Mouse (Mus musculus) stomach, postnatal 0 days (tissue): ENCODE results near the gene Uqcc1. TPM values are rescaled to one million over a fixed set of nuclear protein-coding genes. Genes with fewer than 3 reads are reported as not detected.

Source experiments
- ATAC-seq: fragments of 200-750 bp; cut with Nextera tagmentation; 2 replicates; pipeline ENCODE4 v1.8.0; 2017; ENCODE audit not compliant: low FRiP score, low TSS enrichment
- DNase-seq: peaks from one replicate; pipeline ENCODE4 v3.0.0-alpha.2; 2016; ENCODE audit warnings: low spot score
- H3K27ac ChIP-seq: fragments of 300-500 bp; sonication (generic); replicated peaks from 2 replicates; pipeline ENCODE4 v1.5.1; 2014; ENCODE audit warnings: mild to moderate bottlenecking, control low read depth
- H3K27me3 ChIP-seq: fragments of 300-500 bp; sonication (generic); 2 replicates; pipeline ENCODE4 v1.6.1; 2014; ENCODE audit warnings: low read length; ENCODE audit not compliant: control insufficient read depth, insufficient read depth
- H3K36me3 ChIP-seq: fragments of 300-500 bp; sonication (generic); 2 replicates; pipeline ENCODE4 v1.6.1; 2014; ENCODE audit warnings: low read length, mixed read lengths; ENCODE audit not compliant: control insufficient read depth, insufficient read depth
- H3K4me1 ChIP-seq: fragments of 300-500 bp; sonication (generic); replicated peaks from 2 replicates; pipeline ENCODE4 v1.6.1; 2014; ENCODE audit warnings: antibody characterized with exemption; ENCODE audit not compliant: control insufficient read depth, insufficient read depth
- H3K4me2 ChIP-seq: fragments of 300-500 bp; sonication (generic); replicated peaks from 2 replicates; pipeline ENCODE4 v1.6.1; 2014; ENCODE audit warnings: low read depth, mild to moderate bottlenecking, control low read depth, moderate library complexity
- H3K4me3 ChIP-seq: fragments of 300-500 bp; sonication (generic); 2 replicates; pipeline ENCODE4 v1.5.1; 2014; ENCODE audit warnings: low read depth, low read length, control low read depth
- H3K9ac ChIP-seq: fragments of 300-500 bp; sonication (generic); 2 replicates; pipeline ENCODE4 v1.6.1; 2014; ENCODE audit warnings: mild to moderate bottlenecking, low read length, control low read depth, mixed read lengths
- H3K9me3 ChIP-seq: fragments of 300-500 bp; sonication (generic); 2 replicates; pipeline ENCODE4 v1.6.1; 2016; ENCODE audit warnings: low read length; ENCODE audit not compliant: control insufficient read depth
- CTCF ChIP-seq: IDR thresholded peaks from 2 replicates; pipeline ENCODE4 v1.5.1; 2016; ENCODE audit warnings: antibody characterized with exemption, low read depth, mild to moderate bottlenecking, moderate library complexity
- EP300 ChIP-seq: optimal IDR thresholded peaks from 2 replicates; pipeline ENCODE3; 2016; ENCODE audit warnings: antibody characterized with exemption
- WGBS: fragments of 180-500 bp; shearing (Covaris S2); extraction: QIAGEN DNeasy Blood & Tissue Kit; methylation state at CpG from one replicate; pipeline ENCODE4 v1.1.7; 2014; 5-methylcytosine and 5-hydroxymethylcytosine counted together
- polyA plus RNA-seq: library from polyadenylated mRNA; unstranded; fragments of >200 nt; fragmentation: Nextera tagmentation; extraction: Ambion mirVana; gene quantifications from 2 replicates; pipeline ENCODE4 v1.2.1, GENCODE M21; 2015

Gene Uqcc1
- polyA plus RNA-seq, 1 experiment from 2014 or later = 41.9 TPM

DNA sequence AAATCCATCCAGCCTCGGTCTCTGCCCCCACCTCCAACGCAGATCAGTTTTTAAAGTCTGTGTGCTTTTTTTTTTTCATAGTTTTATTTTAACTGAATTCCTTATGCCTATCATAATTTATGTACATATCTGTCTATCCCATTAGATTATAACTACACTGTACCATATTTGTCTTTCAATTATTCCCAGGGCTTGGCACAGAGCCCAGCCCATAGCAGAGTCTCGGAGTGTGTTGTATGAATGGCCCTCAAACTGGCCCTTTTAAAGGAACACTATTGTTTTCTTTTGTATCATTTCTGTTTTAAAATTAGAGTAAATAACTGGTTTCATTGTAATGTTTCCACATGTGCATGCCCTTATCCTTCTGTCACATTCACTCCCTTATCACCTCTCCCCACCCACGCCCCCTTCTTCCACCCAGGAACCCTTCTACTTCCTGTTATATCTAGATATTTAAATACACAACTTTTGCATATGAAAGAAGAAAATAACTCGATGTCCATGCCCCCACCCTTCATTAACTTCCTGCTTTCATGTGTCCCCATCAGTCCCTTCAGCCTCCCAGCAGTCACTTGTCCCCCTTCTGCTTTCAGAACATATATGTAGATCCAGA is 17.4 kb upstream of the Uqcc1 start:
- DNase-seq (peak; percentile 56), ATAC-seq (peak; percentile 25; the same call in 1 of the 2 replicates)
- Histone ChIP-seq H3K36me3 (no peaks in the 10 kb centered on the region), H3K27ac (no peak overlapping the region), H3K9ac (no peak overlapping the region), H3K4me2 (no peak overlapping the region), H3K27me3 (no peaks in the 10 kb centered on the region), H3K4me3 (no peak overlapping the region), H3K4me1 (peaks cover 2% of the 10 kb centered on the region; the same call in 1 of the 2 replicates), H3K9me3 (no peaks in the 10 kb centered on the region)
- TF ChIP-seq EP300 = no peak
- TF ChIP-seq CTCF = no peak
- WGBS = 32% methylated on average over 5 of the region's 5 CpGs

DNA sequence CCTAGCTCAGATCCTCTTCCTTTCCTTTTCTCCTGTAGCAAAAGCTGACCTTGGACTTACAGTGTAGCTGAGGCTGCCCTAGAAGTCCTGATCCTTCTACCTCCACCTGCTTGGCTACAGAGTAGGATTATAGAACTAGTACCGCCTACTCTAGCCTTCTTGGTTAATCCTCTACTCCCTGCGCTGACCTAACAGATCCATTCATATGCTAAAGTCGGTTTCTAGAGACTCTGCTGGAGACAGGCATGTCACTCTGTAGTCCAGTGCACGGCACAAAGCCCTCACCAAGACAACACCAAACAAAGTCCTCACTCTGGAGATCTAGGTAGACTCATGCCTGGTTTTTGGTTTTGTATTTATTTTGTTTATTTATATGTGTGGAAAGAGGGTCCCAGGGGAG is 16.4 kb upstream of the Uqcc1 start:
- no peak for TF ChIP-seq CTCF
- TF ChIP-seq EP300 = no peak
- H3K9me3 ChIP-seq = no peaks in the 10 kb centered on the region
- WGBS = 35% methylated on average over 4 of the region's 4 CpGs

GRCm38 (mm10) chr2:155946069-155946468 is 16.0 kb upstream of the Uqcc1 start:
- Histone ChIP-seq H3K4me3 (no peak overlapping the region), H3K9ac (no peak overlapping the region), H3K36me3 (no peaks in the 10 kb centered on the region), H3K27me3 (no peaks in the 10 kb centered on the region), H3K4me2 (no peak overlapping the region), H3K27ac (no peak overlapping the region), H3K9me3 (no peaks in the 10 kb centered on the region), H3K4me1 (peaks cover 2% of the 10 kb centered on the region; the same call in 1 of the 2 replicates)
- TF ChIP-seq CTCF = peak; percentile 91
- TF ChIP-seq EP300 = no peak
- 5% methylated on average over 7 of the region's 7 CpGs for WGBS
- ATAC-seq (peak; percentile 18; the same call in 1 of the 2 replicates), DNase-seq (peak; percentile 86)

More for the DNA sequence above, 16.4 kb upstream of the Uqcc1 start:
- Histone ChIP-seq H3K4me2 (no peak overlapping the region), H3K27me3 (no peaks in the 10 kb centered on the region), H3K4me1 (peaks cover 2% of the 10 kb centered on the region; the same call in 1 of the 2 replicates), H3K4me3 (no peak overlapping the region), H3K9ac (no peak overlapping the region), H3K27ac (no peak overlapping the region), H3K36me3 (no peaks in the 10 kb centered on the region)
- ATAC-seq = no peak
- no peak for DNase-seq

- Histone ChIP-seq H3K27ac (no peak overlapping the region), H3K4me1 (peaks cover 2% of the 10 kb centered on the region; the same call in 1 of the 2 replicates), H3K4me3 (no peak overlapping the region), H3K9ac (no peak overlapping the region), H3K9me3 (no peaks in the 10 kb centered on the region), H3K27me3 (no peaks in the 10 kb centered on the region), H3K36me3 (no peaks in the 10 kb centered on the region), H3K4me2 (no peak overlapping the region)
- ATAC-seq (no peak), DNase-seq (no peak)
- no peak for TF ChIP-seq CTCF
- TF ChIP-seq EP300 = no peak
- WGBS = 43% methylated on average over 5 of the region's 5 CpGs
Observed at GRCm38 (mm10) chr2:155945580-155945979, 15.5 kb upstream of the Uqcc1 start.

DNA sequence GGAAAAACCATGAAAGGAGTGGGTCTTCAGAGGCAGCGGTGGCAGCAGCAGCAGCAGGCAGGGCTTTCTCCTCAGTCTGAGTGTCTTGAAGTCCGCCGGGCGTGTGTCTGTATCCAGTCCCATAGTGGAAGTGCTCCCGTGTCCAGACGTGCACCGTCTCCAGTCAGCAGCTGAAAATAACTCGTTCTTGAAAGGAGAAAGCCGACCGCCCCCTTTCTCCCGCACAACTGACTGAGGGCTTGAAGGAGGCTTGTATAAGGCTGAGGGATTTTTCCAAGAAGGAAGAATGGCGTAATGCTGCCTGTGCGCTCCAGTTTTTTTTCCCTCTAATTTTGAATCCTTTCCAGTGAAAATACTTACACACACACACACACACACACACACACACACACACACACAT is 15.0 kb upstream of the Uqcc1 start, which contains the start of gene Gdf5:
TSS of gene Gdf5 (minus strand) at position 244 of the 400 bp plus-strand sequence.
- Histone ChIP-seq H3K27me3 (no peaks in the 10 kb centered on the region), H3K9me3 (no peaks in the 10 kb centered on the region), H3K9ac (no peak within 1 kb of the TSS), H3K4me1 (peaks cover 2% of the 10 kb centered on the region; the same call in 1 of the 2 replicates), H3K27ac (no peak within 1 kb of the TSS), H3K36me3 (no peaks in the 10 kb centered on the region), H3K4me2 (peak within 1 kb of the TSS; percentile 21), H3K4me3 (no peak within 1 kb of the TSS)
- DNase-seq (no peak), ATAC-seq (no peak)
- TF ChIP-seq EP300 (no peak), CTCF (no peak)
- 23% methylated on average over 13 of the region's 13 CpGs for WGBS

DNA sequence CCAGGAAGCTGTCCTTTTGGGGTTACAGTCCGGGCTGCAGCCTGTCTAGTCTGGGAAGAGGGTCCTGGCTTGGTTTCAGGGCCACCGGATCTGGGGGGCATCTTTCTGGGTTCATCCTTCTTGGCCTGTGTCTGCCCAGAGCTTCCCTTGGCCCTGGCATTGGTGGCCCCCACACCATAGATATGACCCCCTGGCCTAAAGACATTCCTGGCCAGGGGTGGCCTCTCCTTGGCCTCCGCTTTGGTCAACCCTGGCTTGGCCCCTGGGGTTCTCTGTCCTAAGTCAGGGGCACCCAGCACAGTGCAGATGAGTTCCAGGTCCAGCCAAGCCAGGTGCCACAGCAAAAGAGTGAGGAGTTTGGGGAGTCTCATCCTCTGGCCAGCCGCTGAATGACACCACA is 14.6 kb upstream of the Uqcc1 start:
- Histone ChIP-seq H3K27me3 (no peaks in the 10 kb centered on the region), H3K4me1 (peaks cover 2% of the 10 kb centered on the region; the same call in 1 of the 2 replicates), H3K9ac (no peak overlapping the region), H3K4me2 (peak overlapping the region; percentile 21), H3K36me3 (no peaks in the 10 kb centered on the region), H3K27ac (no peak overlapping the region), H3K9me3 (no peaks in the 10 kb centered on the region), H3K4me3 (no peak overlapping the region)
- DNase-seq = no peak
- TF ChIP-seq CTCF = no peak
- TF ChIP-seq EP300 = no peak
- ATAC-seq = no peak
- 77% methylated on average over 4 of the region's 4 CpGs for WGBS
